Mouse (Mus musculus) stomach, postnatal 0 days (tissue): ENCODE results near the gene Kifc3. TPM values are rescaled to one million over a fixed set of nuclear protein-coding genes. Genes with fewer than 3 reads are reported as not detected.

Source experiments
- ATAC-seq: fragments of 200-750 bp; cut with Nextera tagmentation; 2 replicates; pipeline ENCODE4 v1.8.0; 2017; ENCODE audit not compliant: low FRiP score, low TSS enrichment
- DNase-seq: peaks from one replicate; pipeline ENCODE4 v3.0.0-alpha.2; 2016; ENCODE audit warnings: low spot score
- H3K27ac ChIP-seq: fragments of 300-500 bp; sonication (generic); replicated peaks from 2 replicates; pipeline ENCODE4 v1.5.1; 2014; ENCODE audit warnings: mild to moderate bottlenecking, control low read depth
- H3K27me3 ChIP-seq: fragments of 300-500 bp; sonication (generic); 2 replicates; pipeline ENCODE4 v1.6.1; 2014; ENCODE audit warnings: low read length; ENCODE audit not compliant: control insufficient read depth, insufficient read depth
- H3K36me3 ChIP-seq: fragments of 300-500 bp; sonication (generic); 2 replicates; pipeline ENCODE4 v1.6.1; 2014; ENCODE audit warnings: low read length, mixed read lengths; ENCODE audit not compliant: control insufficient read depth, insufficient read depth
- H3K4me1 ChIP-seq: fragments of 300-500 bp; sonication (generic); replicated peaks from 2 replicates; pipeline ENCODE4 v1.6.1; 2014; ENCODE audit warnings: antibody characterized with exemption; ENCODE audit not compliant: control insufficient read depth, insufficient read depth
- H3K4me2 ChIP-seq: fragments of 300-500 bp; sonication (generic); replicated peaks from 2 replicates; pipeline ENCODE4 v1.6.1; 2014; ENCODE audit warnings: low read depth, mild to moderate bottlenecking, control low read depth, moderate library complexity
- H3K4me3 ChIP-seq: fragments of 300-500 bp; sonication (generic); 2 replicates; pipeline ENCODE4 v1.5.1; 2014; ENCODE audit warnings: low read depth, low read length, control low read depth
- H3K9ac ChIP-seq: fragments of 300-500 bp; sonication (generic); 2 replicates; pipeline ENCODE4 v1.6.1; 2014; ENCODE audit warnings: mild to moderate bottlenecking, low read length, control low read depth, mixed read lengths
- H3K9me3 ChIP-seq: fragments of 300-500 bp; sonication (generic); 2 replicates; pipeline ENCODE4 v1.6.1; 2016; ENCODE audit warnings: low read length; ENCODE audit not compliant: control insufficient read depth
- CTCF ChIP-seq: IDR thresholded peaks from 2 replicates; pipeline ENCODE4 v1.5.1; 2016; ENCODE audit warnings: antibody characterized with exemption, low read depth, mild to moderate bottlenecking, moderate library complexity
- EP300 ChIP-seq: optimal IDR thresholded peaks from 2 replicates; pipeline ENCODE3; 2016; ENCODE audit warnings: antibody characterized with exemption
- WGBS: fragments of 180-500 bp; shearing (Covaris S2); extraction: QIAGEN DNeasy Blood & Tissue Kit; methylation state at CpG from one replicate; pipeline ENCODE4 v1.1.7; 2014; 5-methylcytosine and 5-hydroxymethylcytosine counted together
- polyA plus RNA-seq: library from polyadenylated mRNA; unstranded; fragments of >200 nt; fragmentation: Nextera tagmentation; extraction: Ambion mirVana; gene quantifications from 2 replicates; pipeline ENCODE4 v1.2.1, GENCODE M21; 2015

Kifc3 gene
- polyA plus RNA-seq, 1 experiment from 2014 or later, result 14.2 TPM

DNA sequence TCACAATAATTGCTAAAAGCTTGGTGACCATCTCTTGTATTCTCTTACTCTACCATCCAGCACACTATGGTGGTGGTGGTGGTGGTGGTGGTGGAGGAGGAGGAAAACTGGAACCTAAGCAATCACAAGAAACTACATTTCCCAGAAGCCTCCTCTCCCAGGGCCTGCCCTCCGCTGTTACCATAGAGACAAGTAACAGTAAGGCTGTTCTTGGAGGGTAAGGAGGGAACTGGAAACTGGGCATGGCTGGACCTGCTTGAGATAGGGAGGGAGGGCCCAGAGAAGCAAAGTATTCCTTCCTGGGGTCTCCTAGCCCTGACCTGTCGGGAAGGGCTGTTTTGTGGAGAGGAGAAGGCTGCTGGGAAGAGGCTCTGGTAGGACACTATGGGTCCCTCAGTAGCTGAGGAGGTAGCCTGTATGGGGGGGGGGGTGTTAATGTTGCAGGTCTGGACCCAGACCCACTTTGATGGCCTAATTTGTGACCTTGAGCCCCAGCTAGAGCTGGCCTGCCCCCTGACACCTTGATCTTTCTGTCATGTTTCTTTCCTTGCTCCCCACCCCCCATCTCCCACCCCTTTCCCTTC, 147.6 kb downstream of the Kifc3 start, which contains the start of gene Drc7:
Drc7 (plus strand) TSS at position 177 of the 584 bp plus-strand sequence.
- WGBS, result 27% methylated on average over 2 of the region's 2 CpGs
- Histone ChIP-seq H3K27ac (no peak within 1 kb of the TSS), H3K9ac (no peak within 1 kb of the TSS), H3K27me3 (no peaks in the 10 kb centered on the region), H3K4me3 (no peak within 1 kb of the TSS), H3K36me3 (no peaks in the 10 kb centered on the region), H3K9me3 (no peaks in the 10 kb centered on the region), H3K4me2 (no peak within 1 kb of the TSS), H3K4me1 (no peaks in the 10 kb centered on the region)
- ATAC-seq, result 0 out of 2 replicates have a peak, but pooled peaks have one; percentile 62
- TF ChIP-seq CTCF, result no peak
- TF ChIP-seq EP300, result no peak
- peak; percentile 21 for DNase-seq

DNA sequence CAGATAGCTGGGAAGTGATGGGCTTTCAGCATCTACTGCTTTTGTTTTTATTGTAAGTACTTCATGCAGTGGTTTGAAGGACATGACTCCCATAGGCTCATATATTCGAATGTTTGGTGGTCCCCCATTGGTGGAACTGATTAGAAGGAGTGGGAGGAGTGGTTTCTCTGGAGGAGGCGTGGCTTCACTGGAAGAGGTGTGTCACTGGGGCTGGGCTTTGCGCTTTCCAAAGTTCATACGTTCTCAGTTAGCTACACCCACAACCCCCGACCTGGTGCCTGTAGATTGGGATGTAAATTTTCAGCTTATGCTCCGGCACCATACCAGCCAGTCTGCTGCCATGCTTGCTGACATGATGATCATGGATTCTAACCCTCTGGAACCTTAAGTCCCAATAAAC, 148.2 kb downstream of the Kifc3 start:
- TF ChIP-seq CTCF (no peak), EP300 (no peak)
- Histone ChIP-seq H3K9ac (no peak overlapping the region), H3K4me1 (no peaks in the 10 kb centered on the region), H3K9me3 (no peaks in the 10 kb centered on the region), H3K36me3 (no peaks in the 10 kb centered on the region), H3K4me2 (no peak overlapping the region), H3K27ac (no peak overlapping the region), H3K4me3 (no peak overlapping the region), H3K27me3 (no peaks in the 10 kb centered on the region)
- 47% methylated on average over 6 of the region's 6 CpGs for WGBS
- ATAC-seq (no peak), DNase-seq (no peak)

Other genes starting within 250 kb of the Kifc3 start
- 42.4 and 50.9 TPM in 2 replicates for gene Adgrg1, start 228.1 kb downstream of the Kifc3 start, polyA plus RNA-seq
- 0.61 and 0.92 TPM in 2 replicates for gene Adgrg3, start 185.1 kb downstream of the Kifc3 start, polyA plus RNA-seq
- gene Drc7, start 147.7 kb downstream of the Kifc3 start, polyA plus RNA-seq, result 0.04 TPM in 1 of 2 replicates, not detected in the other
- 11.6 and 12.4 TPM in 2 replicates for gene Katnb1, start 121.6 kb downstream of the Kifc3 start, polyA plus RNA-seq
- 0.69 and 1.1 TPM in 2 replicates for gene Cngb1, start 103.8 kb upstream of the Kifc3 start, polyA plus RNA-seq
- 0.19 TPM in 1 of 2 replicates, not detected in the other for gene Tepp, start 107.8 kb upstream of the Kifc3 start, polyA plus RNA-seq
- 2.5 TPM in 2 replicates for gene Zfp319, start 129.1 kb upstream of the Kifc3 start, polyA plus RNA-seq
- gene Usb1, start 129.5 kb upstream of the Kifc3 start, polyA plus RNA-seq, result 21.5 and 24.6 TPM in 2 replicates
- gene Mmp15, start 149.5 kb upstream of the Kifc3 start, polyA plus RNA-seq, result 19.0 and 21.7 TPM in 2 replicates
- 85.5 and 85.7 TPM in 2 replicates for gene Cfap20, start 232.1 kb upstream of the Kifc3 start, polyA plus RNA-seq